Mouse (Mus musculus) brain, embryonic 14.5 days (tissue): Measurements from ENCODE around the gene Tfap2a. TPM values are rescaled to one million over a fixed set of nuclear protein-coding genes. Genes with fewer than 3 reads are reported as not detected.

Source experiments
- DNase-seq: peaks from one replicate; pipeline ENCODE4 v3.0.0-alpha.2; 2011; ENCODE audit warnings: low read depth
- CTCF ChIP-seq: fragments of 200-500 bp; IDR thresholded peaks from 2 replicates; pipeline ENCODE4 v1.5.1; 2012; ENCODE audit warnings: inconsistent platforms, mild to moderate bottlenecking, moderate library complexity, borderline replicate concordance; ENCODE audit not compliant: insufficient read depth, insufficient read length; ENCODE audit errors: extremely low read depth
- POLR2A ChIP-seq: fragments of 200-500 bp; IDR thresholded peaks from 2 replicates; pipeline ENCODE4 v1.6.1; 2012; ENCODE audit warnings: mild to moderate bottlenecking, inconsistent platforms, borderline replicate concordance; ENCODE audit not compliant: poor library complexity, insufficient read depth, insufficient read length, severe bottlenecking; ENCODE audit errors: extremely low read depth
- polyA plus RNA-seq: library from polyadenylated mRNA; depleted of rRNA; stranded (reverse); fragments of >200 nt; gene quantifications from 2 replicates; pipeline ENCODE4 v1.2.3, GENCODE M21; 2012

The Tfap2a gene
- polyA plus RNA-seq, 1 experiment: 19.9 TPM

- TF ChIP-seq CTCF (peak; percentile 54), POLR2A (no peak)
These were observed 4.5 kb downstream of the Tfap2a start for GRCm38 (mm10) chr13:40733542-40734151.

GRCm38 (mm10) chr13:40732816-40733541 lies 5.2 kb downstream of the Tfap2a start:
- TF ChIP-seq POLR2A: no peak
- no peak for TF ChIP-seq CTCF
- peak; percentile 35 for DNase-seq

More at GRCm38 (mm10) chr13:40733542-40734151, 4.5 kb downstream of the Tfap2a start:
- DNase-seq: peak; percentile 78

GRCm38 (mm10) chr13:40732085-40732484 lies 6.1 kb downstream of the Tfap2a start:
- TF ChIP-seq CTCF (no peak), POLR2A (no peak)
- DNase-seq: no peak

- 0 out of 2 replicates have a peak, but pooled peaks have one; percentile 1 for TF ChIP-seq POLR2A
- TF ChIP-seq CTCF: no peak
- no peak for DNase-seq
These were observed 6.9 kb downstream of the Tfap2a start for GRCm38 (mm10) chr13:40731179-40731841.

GRCm38 (mm10) chr13:40730651-40731178 lies 7.5 kb downstream of the Tfap2a start:
- no peak for TF ChIP-seq CTCF
- TF ChIP-seq POLR2A: 0 out of 2 replicates have a peak, but pooled peaks have one; percentile 2
- DNase-seq: peak; percentile 87

GRCm38 (mm10) chr13:40729592-40730431 lies 8.4 kb downstream of the Tfap2a start:
- DNase-seq: peak; percentile 52
- TF ChIP-seq POLR2A (no peak), CTCF (no peak)

GRCm38 (mm10) chr13:40729037-40729436 lies 9.1 kb downstream of the Tfap2a start:
- peak; percentile 51 for DNase-seq
- TF ChIP-seq POLR2A (no peak), CTCF (no peak)

GRCm38 (mm10) chr13:40728626-40728990 lies 9.6 kb downstream of the Tfap2a start:
- TF ChIP-seq CTCF (no peak), POLR2A (no peak)
- no peak for DNase-seq

GRCm38 (mm10) chr13:40727731-40728625 lies 10.2 kb downstream of the Tfap2a start:
- DNase-seq: peak; percentile 55
- TF ChIP-seq CTCF (no peak), POLR2A (no peak)

- peak; percentile 50 for DNase-seq
- no peak for TF ChIP-seq POLR2A
- no peak for TF ChIP-seq CTCF
These were observed 12.3 kb downstream of the Tfap2a start for GRCm38 (mm10) chr13:40725924-40726323.
